Mouse (Mus musculus) hindbrain, embryonic 14.5 days (tissue): ENCODE data around the gene Ccr7. TPM values are rescaled to one million over a fixed set of nuclear protein-coding genes. Genes with fewer than 3 reads are reported as not detected.

Experiments
- ATAC-seq: fragments of 200-750 bp; cut with Nextera tagmentation; 2 replicates; pipeline ENCODE4 v1.8.0; 2017; ENCODE audit warnings: moderate number of reproducible peaks, mild to moderate bottlenecking, moderate TSS enrichment, moderate library complexity; ENCODE audit not compliant: low FRiP score
- DNase-seq: peaks from one replicate; pipeline ENCODE4 v3.0.0-alpha.2; 2015; ENCODE audit warnings: low spot score
- H3K27ac ChIP-seq: fragments of 300-500 bp; sonication (generic); 2 replicates; pipeline ENCODE4 v1.5.1; 2014; ENCODE audit warnings: mild to moderate bottlenecking, moderate library complexity
- H3K27me3 ChIP-seq: fragments of 300-500 bp; sonication (generic); 2 replicates; pipeline ENCODE4 v1.6.1; 2014; ENCODE audit warnings: mild to moderate bottlenecking, low read length, mixed read lengths; ENCODE audit not compliant: control insufficient read depth, insufficient read depth
- H3K36me3 ChIP-seq: fragments of 300-500 bp; sonication (generic); replicated peaks from 2 replicates; pipeline ENCODE4 v1.6.1; 2014; ENCODE audit not compliant: control insufficient read depth, insufficient read depth
- H3K4me1 ChIP-seq: fragments of 300-500 bp; sonication (generic); replicated peaks from 2 replicates; pipeline ENCODE4 v1.6.1; 2014; ENCODE audit warnings: antibody characterized with exemption, low read length, mixed read lengths; ENCODE audit not compliant: control insufficient read depth, insufficient read depth
- H3K4me2 ChIP-seq: fragments of 300-500 bp; sonication (generic); replicated peaks from 2 replicates; pipeline ENCODE4 v1.6.1; 2014; ENCODE audit warnings: mild to moderate bottlenecking, moderate library complexity
- H3K4me3 ChIP-seq: fragments of 300-500 bp; sonication (generic); replicated peaks from 2 replicates; pipeline ENCODE4 v1.5.1; 2014; ENCODE audit warnings: mild to moderate bottlenecking, low read length
- H3K9ac ChIP-seq: fragments of 300-500 bp; sonication (generic); 2 replicates; pipeline ENCODE4 v1.6.1; 2014
- H3K9me3 ChIP-seq: fragments of 300-500 bp; sonication (generic); 2 replicates; pipeline ENCODE4 v1.6.1; 2016; ENCODE audit warnings: low read length; ENCODE audit not compliant: control insufficient read depth
- WGBS: fragments of 180-500 bp; shearing (Covaris S2); extraction: QIAGEN DNeasy Blood & Tissue Kit; methylation state at CpG from one replicate; pipeline ENCODE4 v1.1.7; 2014; 5-methylcytosine and 5-hydroxymethylcytosine counted together
- polyA plus RNA-seq: library from polyadenylated mRNA; unstranded; fragments of >200 nt; fragmentation: Nextera tagmentation; extraction: Ambion mirVana; gene quantifications from 2 replicates; pipeline ENCODE4 v1.2.1, GENCODE M21; 2014

Gene Ccr7
- polyA plus RNA-seq, 1 experiment from 2014 or later: not detected

DNA sequence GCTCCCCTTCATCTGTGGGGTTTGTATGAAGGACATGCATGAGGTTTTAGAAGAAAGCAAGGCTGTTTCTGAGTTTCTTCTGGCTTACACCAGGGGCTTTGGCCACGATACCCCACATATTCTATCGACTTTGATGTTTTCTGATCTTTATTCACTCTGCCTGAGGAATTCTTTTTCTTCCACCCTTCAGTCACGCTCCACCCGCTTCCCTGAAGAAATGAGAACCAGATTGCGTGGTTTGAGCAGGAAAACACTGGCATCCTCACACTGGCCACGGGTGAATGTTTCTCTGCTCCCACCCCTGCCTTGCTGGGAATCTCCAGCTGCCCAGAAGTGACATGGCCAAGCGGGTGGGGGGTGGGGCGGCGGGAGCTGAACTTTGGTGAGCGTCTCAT is 30.2 kb downstream of the Ccr7 start:
- Histone ChIP-seq H3K4me1 (peaks cover 9% of the 10 kb centered on the region), H3K9me3 (no peaks in the 10 kb centered on the region), H3K4me2 (no peak overlapping the region), H3K27me3 (no peaks in the 10 kb centered on the region), H3K36me3 (no peaks in the 10 kb centered on the region), H3K9ac (no peak overlapping the region), H3K4me3 (no peak overlapping the region), H3K27ac (no peak overlapping the region)
- ATAC-seq (no peak), DNase-seq (no peak)
- WGBS: 49% methylated on average over 10 of the region's 10 CpGs

DNA sequence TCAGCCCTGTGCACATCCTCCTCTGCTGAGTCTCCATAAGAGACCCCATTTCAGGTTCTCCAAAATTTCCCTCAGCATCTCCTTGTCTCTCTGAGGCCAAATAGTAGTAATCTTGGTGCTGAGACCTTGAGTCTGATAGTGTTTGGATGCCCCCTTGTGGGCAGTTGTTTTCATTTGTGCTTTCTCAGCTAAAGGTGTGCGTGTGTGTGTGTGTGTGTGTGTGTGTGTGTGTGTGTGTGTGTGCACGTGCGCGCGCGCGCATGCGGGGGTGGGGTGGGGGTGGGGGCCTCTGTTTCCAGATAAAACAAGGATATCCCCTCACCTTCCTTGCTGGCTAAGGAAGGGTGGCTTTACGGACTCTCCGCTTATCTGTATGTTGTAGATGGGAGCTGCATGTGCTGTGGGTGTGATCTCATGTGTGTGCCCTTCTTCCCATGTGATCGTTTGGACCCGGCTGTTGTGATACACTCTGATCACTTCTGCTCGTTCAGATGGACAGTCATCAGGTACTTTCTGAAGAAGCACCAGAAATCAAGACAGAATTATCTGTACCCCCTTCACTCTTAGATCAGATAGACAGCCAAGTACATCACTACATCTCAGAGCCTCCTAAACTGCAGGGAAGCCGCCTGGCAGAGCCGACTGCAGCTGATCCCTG is 30.8 kb downstream of the Ccr7 start:
- Histone ChIP-seq H3K4me1 (peaks cover 9% of the 10 kb centered on the region), H3K9ac (no peak overlapping the region), H3K4me3 (no peak overlapping the region), H3K36me3 (no peaks in the 10 kb centered on the region), H3K27ac (no peak overlapping the region), H3K4me2 (no peak overlapping the region), H3K9me3 (no peaks in the 10 kb centered on the region), H3K27me3 (no peaks in the 10 kb centered on the region)
- no peak for ATAC-seq
- DNase-seq: peak; percentile 52
- 45% methylated on average over 15 of the region's 15 CpGs for WGBS

DNA sequence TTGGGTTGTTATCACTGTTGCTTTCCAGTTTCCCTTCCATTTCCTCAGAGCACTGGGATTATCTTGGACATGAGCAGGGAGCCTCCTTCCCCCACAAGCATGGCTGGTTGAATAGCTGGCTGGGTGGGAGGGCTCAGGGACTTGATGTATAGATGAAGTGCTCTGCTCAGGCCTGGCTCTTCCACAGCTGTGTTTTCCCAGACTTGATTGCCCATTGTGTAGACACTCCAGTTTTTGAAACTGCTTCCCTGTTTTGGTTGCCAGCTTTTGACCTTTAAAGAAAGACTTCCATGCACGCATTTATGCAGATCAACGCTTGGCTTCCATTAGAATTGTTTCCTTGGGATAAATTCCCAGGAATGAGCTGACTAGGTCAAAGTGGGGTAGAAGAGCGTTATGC is 32.2 kb downstream of the Ccr7 start:
- no peak for DNase-seq
- Histone ChIP-seq H3K4me2 (no peak overlapping the region), H3K36me3 (no peaks in the 10 kb centered on the region), H3K4me3 (no peak overlapping the region), H3K4me1 (peaks cover 9% of the 10 kb centered on the region), H3K27me3 (no peaks in the 10 kb centered on the region), H3K9me3 (no peaks in the 10 kb centered on the region), H3K27ac (no peak overlapping the region), H3K9ac (no peak overlapping the region)
- no peak for ATAC-seq
- WGBS: 43% methylated on average over 3 of the region's 3 CpGs

DNA sequence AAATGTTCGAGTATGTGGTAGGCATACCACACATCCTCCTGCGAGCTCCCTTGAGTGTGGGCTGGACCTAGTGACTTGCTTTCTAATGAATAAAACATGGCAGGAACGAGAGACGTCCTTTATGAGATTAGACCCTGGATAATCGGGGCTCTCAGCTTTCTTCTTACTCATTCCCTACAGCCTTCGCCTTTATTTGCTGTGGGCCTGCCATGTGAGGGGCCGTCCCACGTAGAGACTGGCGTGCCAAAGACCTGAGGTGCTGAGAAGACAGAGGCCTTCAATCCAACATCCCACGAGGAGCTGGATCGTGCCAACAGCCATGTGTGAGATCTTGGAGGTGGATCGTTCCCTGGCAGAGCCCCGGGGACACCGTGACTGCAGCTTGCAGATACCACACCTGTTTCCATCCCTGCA is 33.7 kb downstream of the Ccr7 start:
- no peaks in the 10 kb centered on the region for H3K36me3 ChIP-seq
- H3K4me3 ChIP-seq: no peak overlapping the region
- DNase-seq (no peak), ATAC-seq (no peak)
- no peak overlapping the region for H3K27ac ChIP-seq
- H3K4me2 ChIP-seq: no peak overlapping the region
- peaks cover 9% of the 10 kb centered on the region for H3K4me1 ChIP-seq
- no peaks in the 10 kb centered on the region for H3K9me3 ChIP-seq
- H3K27me3 ChIP-seq: no peaks in the 10 kb centered on the region
- H3K9ac ChIP-seq: no peak overlapping the region; the same call in 1 of the 2 replicates
- WGBS: 43% methylated on average over 14 of the region's 14 CpGs

DNA sequence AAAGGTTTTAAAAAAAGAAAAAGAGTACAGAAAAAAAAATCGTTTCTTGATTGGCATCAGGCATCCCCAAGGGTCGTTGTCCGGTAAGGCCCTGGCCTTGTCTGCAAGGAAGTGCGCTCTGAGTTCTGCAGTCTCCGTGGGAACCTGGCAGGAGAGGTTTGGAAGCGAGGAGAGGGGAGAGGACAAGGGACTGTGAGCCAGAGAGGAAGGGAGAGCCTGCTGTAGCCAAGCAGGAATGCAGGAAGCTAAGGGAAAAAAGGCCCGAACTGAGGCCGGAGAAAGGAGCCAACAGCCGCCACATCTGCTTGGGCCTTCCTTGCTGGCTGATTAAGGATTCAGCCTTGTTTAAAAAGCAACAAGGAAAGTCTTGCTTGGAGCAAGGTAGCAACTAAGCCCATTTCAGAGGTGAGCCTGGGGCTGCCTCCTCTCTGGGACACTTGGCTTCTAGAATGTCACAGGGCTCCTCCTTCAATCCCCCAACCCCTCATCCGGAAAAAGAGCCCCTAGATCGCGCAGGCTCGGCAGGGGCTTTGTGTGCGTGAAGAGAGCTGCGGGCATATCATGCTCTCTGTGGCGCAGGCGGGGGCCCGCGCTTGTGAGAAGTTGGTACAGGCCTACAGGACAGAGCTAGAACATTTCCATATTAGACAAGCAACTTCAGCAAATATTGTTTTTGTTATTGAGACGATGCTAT is 34.2 kb downstream of the Ccr7 start:
- DNase-seq (no peak), ATAC-seq (no peak)
- WGBS: 40% methylated on average over 20 of the region's 20 CpGs
- peaks cover 9% of the 10 kb centered on the region for H3K4me1 ChIP-seq
- no peaks in the 10 kb centered on the region for H3K27me3 ChIP-seq
- H3K4me2 ChIP-seq: no peak overlapping the region
- H3K9me3 ChIP-seq: no peaks in the 10 kb centered on the region
- no peak overlapping the region; the same call in 1 of the 2 replicates for H3K9ac ChIP-seq
- no peak overlapping the region for H3K27ac ChIP-seq
- H3K4me3 ChIP-seq: no peak overlapping the region
- H3K36me3 ChIP-seq: no peaks in the 10 kb centered on the region

- Histone ChIP-seq H3K27me3 (no peaks in the 10 kb centered on the region), H3K9ac (no peak overlapping the region), H3K4me1 (peaks cover 9% of the 10 kb centered on the region), H3K36me3 (no peaks in the 10 kb centered on the region), H3K4me3 (no peak overlapping the region), H3K9me3 (no peaks in the 10 kb centered on the region), H3K27ac (no peak overlapping the region), H3K4me2 (no peak overlapping the region)
- no peak for ATAC-seq
- DNase-seq: no peak
- 80% methylated on average over 7 of the region's 7 CpGs for WGBS
Measured at GRCm38 (mm10) chr11:99118963-99119362, 35.9 kb downstream of the Ccr7 start.

GRCm38 (mm10) chr11:99118420-99118819 is 36.5 kb downstream of the Ccr7 start:
- no peak overlapping the region for H3K9ac ChIP-seq
- H3K27me3 ChIP-seq: no peaks in the 10 kb centered on the region
- H3K27ac ChIP-seq: no peak overlapping the region
- H3K4me3 ChIP-seq: no peak overlapping the region
- no peaks in the 10 kb centered on the region for H3K36me3 ChIP-seq
- H3K9me3 ChIP-seq: no peaks in the 10 kb centered on the region
- peaks cover 9% of the 10 kb centered on the region for H3K4me1 ChIP-seq
- no peak for DNase-seq
- no peak overlapping the region for H3K4me2 ChIP-seq
- ATAC-seq: no peak
- 97% methylated on average over 1 of the region's 1 CpGs for WGBS

DNA sequence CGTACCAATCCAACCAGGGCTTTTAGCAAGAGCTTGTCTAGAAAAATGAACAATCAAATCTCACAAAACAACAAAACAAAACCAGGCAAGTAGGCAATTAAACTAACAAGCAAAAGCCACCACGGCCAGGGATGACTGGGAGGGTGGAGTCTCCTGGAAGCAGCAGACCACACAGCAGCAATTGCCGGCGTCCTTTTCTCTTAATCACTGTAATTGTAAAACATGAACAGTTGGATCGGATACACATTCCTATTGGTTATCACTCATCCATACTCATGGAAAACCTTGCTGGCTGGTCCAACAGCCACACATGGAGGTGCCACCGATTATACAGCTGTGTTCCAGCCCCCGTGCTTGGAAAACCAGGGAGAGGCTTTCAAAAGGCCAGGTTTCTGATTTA is 37.0 kb downstream of the Ccr7 start:
- H3K9ac ChIP-seq: no peak overlapping the region
- WGBS: 87% methylated on average over 7 of the region's 7 CpGs
- DNase-seq: no peak
- no peak overlapping the region for H3K27ac ChIP-seq
- no peaks in the 10 kb centered on the region for H3K9me3 ChIP-seq
- no peak overlapping the region for H3K4me3 ChIP-seq
- H3K27me3 ChIP-seq: no peaks in the 10 kb centered on the region
- no peak for ATAC-seq
- H3K4me1 ChIP-seq: peaks cover 12% of the 10 kb centered on the region
- no peak overlapping the region for H3K4me2 ChIP-seq
- no peaks in the 10 kb centered on the region for H3K36me3 ChIP-seq

GRCm38 (mm10) chr11:99115940-99116339 is 38.9 kb downstream of the Ccr7 start:
- ATAC-seq: no peak
- WGBS: 80% methylated on average over 6 of the region's 6 CpGs
- no peak overlapping the region for H3K4me3 ChIP-seq
- H3K36me3 ChIP-seq: no peaks in the 10 kb centered on the region
- peaks cover 10% of the 10 kb centered on the region for H3K4me1 ChIP-seq
- no peaks in the 10 kb centered on the region for H3K27me3 ChIP-seq
- DNase-seq: no peak
- H3K27ac ChIP-seq: no peak overlapping the region
- no peak overlapping the region for H3K4me2 ChIP-seq
- H3K9me3 ChIP-seq: no peaks in the 10 kb centered on the region
- no peak overlapping the region for H3K9ac ChIP-seq
